9 mouse cellular contexts compared by ENCODE assay signal in genomic region chr8:108705751-108706150, GRCm38 (mm10).
A peak's percentile ranks its signal among the peaks of the same experiment; 100 is the strongest.
DNase-seq lines count a peak whose midpoint lies in the region; ATAC-seq and TF ChIP-seq lines count a peak whose summit lies in the region.
"Had no signal": no experiment of that assay in that cellular context is flagged by ENCODE, and none has a peak within 500 bp of the region (broad histone marks: within the 10 kb centered on the region; RNA-seq: fewer than 3 reads in every experiment).

No protein-coding gene starts in this region.

- H3K36me3 ChIP-seq in kidney, embryonic 16.5 days (ENCODE audit: insufficient read depth, low read length): no peaks in the 10 kb centered on the region
- no peaks in the 10 kb centered on the region for H3K36me3 ChIP-seq in forebrain, embryonic 12.5 days (replicated peaks)
- H3K36me3 ChIP-seq in limb, embryonic 10.5 days: no peaks in the 10 kb centered on the region
- H3K36me3 ChIP-seq in myocyte (ENCODE audit: control insufficient read depth, insufficient read depth): no peaks in the 10 kb centered on the region

- peak overlapping the region; percentile 7; the same call in 1 of the 2 replicates for H3K4me3 ChIP-seq in kidney, embryonic 16.5 days (ENCODE audit: low read length)
- H3K4me3 ChIP-seq in forebrain, embryonic 12.5 days (replicated peaks): peak overlapping the region; percentile 97
- H3K4me3 ChIP-seq in limb, embryonic 10.5 days: peak overlapping the region; percentile 95
- peak overlapping the region; percentile 39 for H3K4me3 ChIP-seq in myocyte

- no peaks in the 10 kb centered on the region for H3K9me3 ChIP-seq in kidney, embryonic 16.5 days (ENCODE audit: low read length)
- H3K9me3 ChIP-seq in forebrain, embryonic 12.5 days: no peaks in the 10 kb centered on the region
- no peaks in the 10 kb centered on the region for H3K9me3 ChIP-seq in limb, embryonic 10.5 days (replicated peaks)

- H3K4me1 ChIP-seq in kidney, embryonic 16.5 days (ENCODE audit: insufficient read depth, low read length): peaks cover 62% of the 10 kb centered on the region
- peaks cover 68% of the 10 kb centered on the region for H3K4me1 ChIP-seq in forebrain, embryonic 12.5 days
- H3K4me1 ChIP-seq in limb, embryonic 10.5 days: peaks cover 74% of the 10 kb centered on the region

- peak overlapping the region; percentile 58 for H3K4me2 ChIP-seq in kidney, embryonic 16.5 days (replicated peaks; ENCODE audit: low read depth, low read length)
- peak overlapping the region; percentile 75 for H3K4me2 ChIP-seq in forebrain, embryonic 12.5 days
- H3K4me2 ChIP-seq in myocyte (ENCODE audit: low read depth): peak overlapping the region; percentile 76

- H3ac ChIP-seq in myocyte (ENCODE audit: control insufficient read depth, insufficient read length): no peak overlapping the region

- peaks cover 53% of the 10 kb centered on the region for H3K79me2 ChIP-seq in myocyte (ENCODE audit: control insufficient read depth, insufficient read depth)

- 66% methylated on average over 2 of the region's 2 CpGs for WGBS in kidney, embryonic 16.5 days
- 41% methylated on average over 2 of the region's 2 CpGs for WGBS in forebrain, embryonic 12.5 days
- WGBS in limb, embryonic 10.5 days: 36% methylated on average over 2 of the region's 2 CpGs

- no peak overlapping the region for H3K27ac ChIP-seq in kidney, embryonic 16.5 days (ENCODE audit: low read length)
- peak overlapping the region; percentile 99 for H3K27ac ChIP-seq in forebrain, embryonic 12.5 days
- peak overlapping the region; percentile 100 for H3K27ac ChIP-seq in limb, embryonic 10.5 days

- ATAC-seq in kidney, embryonic 16.5 days (ENCODE audit: low FRiP score, low TSS enrichment): no peak
- ATAC-seq in forebrain, embryonic 12.5 days (ENCODE audit: low FRiP score): no peak

- no peak for DNase-seq in kidney, adult 8-10 months
- DNase-seq in limb, embryonic 10.5 days (ENCODE audit: low spot score): no peak
- no peak for DNase-seq in layer of hippocampus, postnatal 14 days (ENCODE audit: low spot score in 2 of 2)
- no peak for DNase-seq in adrenal gland, adult 8-10 months
- DNase-seq in adrenal gland, postnatal 36 days: no peak
- DNase-seq: gastrocnemius, postnatal 36 days had no signal

- H3K9ac ChIP-seq in kidney, embryonic 16.5 days (replicated peaks; ENCODE audit: low read length): no peak overlapping the region
- peak overlapping the region; percentile 99 for H3K9ac ChIP-seq in forebrain, embryonic 12.5 days

- no peak for TF ChIP-seq POLR2A in myocyte (IDR thresholded peaks at IDR 0.05; ENCODE audit: insufficient read length, low read depth)

- H3K27me3 ChIP-seq in kidney, embryonic 16.5 days (ENCODE audit: insufficient read depth, low read length): peaks cover 11% of the 10 kb centered on the region
- peaks cover 11% of the 10 kb centered on the region; the same call in 1 of the 2 replicates for H3K27me3 ChIP-seq in forebrain, embryonic 12.5 days
- peaks cover 10% of the 10 kb centered on the region for H3K27me3 ChIP-seq in limb, embryonic 10.5 days (ENCODE audit: low read depth, poor library complexity, severe bottlenecking)
- H3K27me3 ChIP-seq in myocyte (ENCODE audit: control insufficient read depth, insufficient read depth, insufficient read length): no peaks in the 10 kb centered on the region

TF ChIP-seq in myocyte, 11 proteins besides CTCF, POLR2A, EP300 and RAD21:
- no peak for TF ChIP-seq SRF (IDR thresholded peaks at IDR 0.05; ENCODE audit: control insufficient read depth, insufficient read length, low read depth)
- no peak for TF ChIP-seq POLR2AphosphoS2 (IDR thresholded peaks at IDR 0.05; ENCODE audit: insufficient read length, low read depth)
- TF ChIP-seq USF1 (IDR thresholded peaks at IDR 0.05; ENCODE audit: low read depth): no peak
- no peak for TF ChIP-seq MAX (IDR thresholded peaks at IDR 0.05; ENCODE audit: low read depth)

Comparison
In these comparisons a context has a peak if more than half of its experiments do, and no peak if none do; other contexts are left out.
1. H3K4me3 ChIP-seq: peak in every context shown above with its lines; median percentile 97 in forebrain, embryonic 12.5 days; 95 in limb, embryonic 10.5 days; 39 in myocyte; 7 in kidney, embryonic 16.5 days.